Mouse (Mus musculus): ENCODE data around the gene Ube2u. TPM values are rescaled to one million over a fixed set of nuclear protein-coding genes. Genes with fewer than 3 reads are reported as not detected.
"Not testable (repeated sequence)": the region's sequence is repeated elsewhere in the genome, so short reads cannot be mapped to it uniquely, and the experiment has no call there.

Gene Ube2u
- polyA plus RNA-seq, 1 experiment from 2014 or later = 0.08 TPM

DNA sequence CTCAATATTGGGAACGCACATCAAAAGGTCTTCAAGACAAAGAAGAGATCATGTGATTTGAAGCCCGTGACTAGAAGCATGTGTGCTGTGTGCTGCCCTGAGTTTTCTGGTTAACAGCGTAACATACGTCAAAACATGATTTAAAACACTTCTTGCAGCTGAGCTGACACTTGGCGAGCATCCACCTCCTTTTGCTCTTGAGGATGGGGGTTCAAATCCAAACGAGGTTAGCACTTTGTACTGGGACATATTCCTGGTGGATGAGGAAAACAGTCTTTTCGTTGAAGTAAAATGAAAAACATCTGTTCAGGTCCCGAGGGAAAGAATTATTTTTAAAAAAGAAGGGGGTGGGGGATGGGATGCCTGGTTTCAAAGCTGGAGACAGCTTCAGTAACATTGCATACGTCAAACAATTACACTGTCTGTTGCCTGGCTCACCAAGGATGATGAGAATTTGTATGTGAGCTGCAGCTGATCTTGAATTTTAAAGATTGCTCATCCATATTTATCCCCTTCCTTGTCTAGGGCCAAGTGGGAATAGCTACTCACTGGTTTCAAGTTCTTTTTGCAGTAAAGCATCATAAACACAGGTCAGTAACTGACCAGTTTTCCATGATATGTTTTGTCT lies 16.0 kb upstream of the Ube2u start:
- H3K27me3 ChIP-seq (ENCODE audit: control insufficient read depth, insufficient read depth, low read length) = no peaks in the 10 kb centered on the region
- DNase-seq (ENCODE audit: low spot score) = no peak
- 39% methylated on average over 9 of the region's 9 CpGs for WGBS

GRCm38 (mm10) chr4:100488447-100488846 lies 9.8 kb downstream of the Ube2u start:
- no peak for TF ChIP-seq EP300 (optimal IDR thresholded peaks at IDR 0.05)
- no peak for TF ChIP-seq CTCF (IDR thresholded peaks at IDR 0.05; ENCODE audit: low read depth)
- H3K4me1 ChIP-seq (replicated peaks; ENCODE audit: control insufficient read depth, insufficient read depth) = no peaks in the 10 kb centered on the region
- no peaks in the 10 kb centered on the region for H3K27me3 ChIP-seq (ENCODE audit: control insufficient read depth, insufficient read depth, low read length)
- H3K27ac ChIP-seq (replicated peaks) = no peak overlapping the region
- no peaks in the 10 kb centered on the region for H3K9me3 ChIP-seq (ENCODE audit: control insufficient read depth, low read length)
- no peak overlapping the region for H3K4me2 ChIP-seq (replicated peaks; ENCODE audit: low read depth)
- ATAC-seq (ENCODE audit: low FRiP score, low TSS enrichment) (no peak), DNase-seq (ENCODE audit: low spot score) (no peak)
- H3K9ac ChIP-seq (ENCODE audit: low read length) = no peak overlapping the region
- H3K36me3 ChIP-seq (ENCODE audit: control insufficient read depth, insufficient read depth, low read length) = no peaks in the 10 kb centered on the region
- WGBS = 85% methylated on average over 3 of the region's 3 CpGs
- no peak overlapping the region for H3K4me3 ChIP-seq (ENCODE audit: low read depth, low read length)

More for the DNA sequence above, 16.0 kb upstream of the Ube2u start:
- Histone ChIP-seq H3K4me1 (replicated peaks; ENCODE audit: control insufficient read depth, insufficient read depth) (no peaks in the 10 kb centered on the region), H3K36me3 (ENCODE audit: control insufficient read depth, insufficient read depth, low read length) (no peaks in the 10 kb centered on the region), H3K9me3 (ENCODE audit: control insufficient read depth, low read length) (no peaks in the 10 kb centered on the region), H3K4me2 (replicated peaks; ENCODE audit: low read depth) (no peak overlapping the region), H3K4me3 (ENCODE audit: low read depth, low read length) (no peak overlapping the region), H3K9ac (ENCODE audit: low read length) (no peak overlapping the region), H3K27ac (replicated peaks) (no peak overlapping the region)
- no peak for TF ChIP-seq CTCF (IDR thresholded peaks at IDR 0.05; ENCODE audit: low read depth)
- no peak for TF ChIP-seq EP300 (optimal IDR thresholded peaks at IDR 0.05)
- ATAC-seq (ENCODE audit: low FRiP score, low TSS enrichment) = no peak

DNA sequence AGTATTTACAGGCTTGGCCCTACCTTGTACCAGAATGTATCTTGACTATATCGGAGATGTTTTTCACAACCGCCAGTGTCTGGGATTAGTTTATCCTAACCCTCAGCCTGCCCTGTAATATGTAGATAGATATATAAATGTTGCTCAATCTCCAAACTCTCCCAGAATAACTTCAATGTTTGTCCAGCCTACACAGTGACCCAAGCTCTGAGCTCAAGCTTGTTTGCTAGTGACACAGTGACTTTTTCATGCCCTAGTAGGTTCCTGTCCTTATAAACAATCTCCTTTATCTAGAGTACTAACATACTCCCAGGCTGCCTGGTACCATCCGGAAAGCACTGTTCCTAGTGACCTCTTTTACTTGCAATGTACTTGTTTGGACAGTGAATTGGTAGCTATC lies 16.5 kb downstream of the Ube2u start:
- DNase-seq (ENCODE audit: low spot score) (no peak), ATAC-seq (ENCODE audit: low FRiP score, low TSS enrichment) (no peak)
- TF ChIP-seq CTCF (IDR thresholded peaks at IDR 0.05; ENCODE audit: low read depth) (no peak), EP300 (optimal IDR thresholded peaks at IDR 0.05) (no peak)
- Histone ChIP-seq H3K4me3 (ENCODE audit: low read depth, low read length) (no peak overlapping the region), H3K9ac (ENCODE audit: low read length) (no peak overlapping the region), H3K9me3 (ENCODE audit: control insufficient read depth, low read length) (no peaks in the 10 kb centered on the region), H3K27ac (replicated peaks) (no peak overlapping the region), H3K4me1 (replicated peaks; ENCODE audit: control insufficient read depth, insufficient read depth) (no peaks in the 10 kb centered on the region), H3K4me2 (replicated peaks; ENCODE audit: low read depth) (no peak overlapping the region), H3K36me3 (ENCODE audit: control insufficient read depth, insufficient read depth, low read length) (no peaks in the 10 kb centered on the region), H3K27me3 (ENCODE audit: control insufficient read depth, insufficient read depth, low read length) (no peaks in the 10 kb centered on the region)
- WGBS = 68% methylated on average over 3 of the region's 3 CpGs

DNA sequence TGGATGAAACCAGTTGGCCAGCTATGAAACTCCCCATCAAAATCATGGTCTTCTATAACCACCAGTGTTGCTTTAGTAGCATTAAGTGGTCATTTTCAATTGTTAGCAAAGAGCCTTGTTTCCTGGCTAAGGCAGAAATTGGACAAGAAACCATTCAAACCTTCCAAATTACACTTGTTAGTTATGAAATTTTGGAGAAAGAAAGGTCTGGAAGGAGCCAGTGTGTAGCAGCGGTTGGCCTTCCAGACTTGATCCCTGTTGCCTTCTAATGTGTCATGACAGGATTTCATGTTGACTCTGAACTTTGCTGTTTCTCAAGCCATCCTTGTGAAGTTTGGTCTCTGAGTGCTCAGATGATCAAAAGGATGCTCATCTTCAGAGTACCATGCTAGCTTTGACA lies 17.9 kb downstream of the Ube2u start:
- Histone ChIP-seq H3K4me2 (replicated peaks; ENCODE audit: low read depth) (no peak overlapping the region), H3K9ac (ENCODE audit: low read length) (no peak overlapping the region), H3K9me3 (ENCODE audit: control insufficient read depth, low read length) (no peaks in the 10 kb centered on the region), H3K27me3 (ENCODE audit: control insufficient read depth, insufficient read depth, low read length) (no peaks in the 10 kb centered on the region), H3K4me3 (ENCODE audit: low read depth, low read length) (no peak overlapping the region), H3K27ac (replicated peaks) (no peak overlapping the region), H3K36me3 (ENCODE audit: control insufficient read depth, insufficient read depth, low read length) (no peaks in the 10 kb centered on the region), H3K4me1 (replicated peaks; ENCODE audit: control insufficient read depth, insufficient read depth) (no peaks in the 10 kb centered on the region)
- WGBS = 69% methylated on average over 1 of the region's 1 CpGs
- no peak for TF ChIP-seq CTCF (IDR thresholded peaks at IDR 0.05; ENCODE audit: low read depth)
- TF ChIP-seq EP300 (optimal IDR thresholded peaks at IDR 0.05) = no peak
- DNase-seq (ENCODE audit: low spot score) (no peak), ATAC-seq (ENCODE audit: low FRiP score, low TSS enrichment) (no peak)

- TF ChIP-seq EP300 (optimal IDR thresholded peaks at IDR 0.05) = no peak
- peak; percentile 64 for TF ChIP-seq CTCF (IDR thresholded peaks at IDR 0.05; ENCODE audit: low read depth)
- Histone ChIP-seq H3K9ac (ENCODE audit: low read length) (no peak overlapping the region), H3K36me3 (ENCODE audit: control insufficient read depth, insufficient read depth, low read length) (no peaks in the 10 kb centered on the region), H3K4me2 (replicated peaks; ENCODE audit: low read depth) (no peak overlapping the region), H3K27me3 (ENCODE audit: control insufficient read depth, insufficient read depth, low read length) (no peaks in the 10 kb centered on the region), H3K4me3 (ENCODE audit: low read depth, low read length) (no peak overlapping the region), H3K4me1 (replicated peaks; ENCODE audit: control insufficient read depth, insufficient read depth) (no peaks in the 10 kb centered on the region), H3K27ac (replicated peaks) (no peak overlapping the region), H3K9me3 (ENCODE audit: control insufficient read depth, low read length) (no peaks in the 10 kb centered on the region)
- WGBS = 41% methylated on average over 6 of the region's 6 CpGs
- ATAC-seq (ENCODE audit: low FRiP score, low TSS enrichment) (no peak), DNase-seq (ENCODE audit: low spot score) (no peak)
These were observed 19.5 kb downstream of the Ube2u start for GRCm38 (mm10) chr4:100498192-100498591.

- not testable (repeated sequence) for ATAC-seq (ENCODE audit: low FRiP score, low TSS enrichment); H3K27me3 ChIP-seq (ENCODE audit: control insufficient read depth, insufficient read depth, low read length); H3K4me3 ChIP-seq (ENCODE audit: low read depth, low read length); H3K9me3 ChIP-seq (ENCODE audit: control insufficient read depth, low read length); H3K4me1 ChIP-seq (replicated peaks; ENCODE audit: control insufficient read depth, insufficient read depth); H3K4me2 ChIP-seq (replicated peaks; ENCODE audit: low read depth); H3K27ac ChIP-seq (replicated peaks); DNase-seq (ENCODE audit: low spot score); H3K36me3 ChIP-seq (ENCODE audit: control insufficient read depth, insufficient read depth, low read length); H3K9ac ChIP-seq (ENCODE audit: low read length)
- 70% methylated on average over 7 of the region's 7 CpGs for WGBS
These were observed 20.5 kb downstream of the Ube2u start for GRCm38 (mm10) chr4:100499037-100499601.
